27 mouse cellular contexts compared by ENCODE assay signal in genomic region chr11:16735083-16735644, GRCm38 (mm10). TPM values are rescaled to one million over a fixed set of nuclear protein-coding genes. Genes with fewer than 3 reads are reported as not detected.
A peak's percentile ranks its signal among the peaks of the same experiment; 100 is the strongest.
DNase-seq lines count a peak whose midpoint lies in the region; ATAC-seq and TF ChIP-seq lines count a peak whose summit lies in the region.
"Had no signal": no experiment of that assay in that cellular context is flagged by ENCODE, and none has a peak within 500 bp of the region (broad histone marks: within the 10 kb centered on the region; RNA-seq: fewer than 3 reads in every experiment).

No protein-coding gene starts in this region.

- no peak overlapping the region for H3ac ChIP-seq in C2C12 (ENCODE audit: control insufficient read depth, insufficient read length, low read depth)

- intact Hi-C loops in heart, postnatal 25 days (cut with DNase I): no loop called here

- H3K36me3 ChIP-seq in C2C12 (ENCODE audit: control insufficient read depth, insufficient read depth): no peaks in the 10 kb centered on the region
- no peaks in the 10 kb centered on the region for H3K36me3 ChIP-seq in stomach, postnatal 0 days (ENCODE audit: control insufficient read depth, insufficient read depth, low read length)
- H3K36me3 ChIP-seq: embryonic facial prominence, embryonic 12.5 days; embryonic facial prominence, embryonic 15.5 days; forebrain, embryonic 12.5 days; forebrain, embryonic 15.5 days; heart, embryonic 10.5 days; heart, embryonic 13.5 days; hindbrain, embryonic 12.5 days; hindbrain, embryonic 15.5 days had no signal

- no peak overlapping the region for H3K9ac ChIP-seq in stomach, postnatal 0 days (ENCODE audit: low read length)
- H3K9ac ChIP-seq: embryonic facial prominence, embryonic 12.5 days; embryonic facial prominence, embryonic 15.5 days; forebrain, embryonic 12.5 days; forebrain, embryonic 15.5 days; heart, embryonic 13.5 days; hindbrain, embryonic 12.5 days; hindbrain, embryonic 15.5 days had no signal

- H3K9me3 ChIP-seq in stomach, postnatal 0 days (ENCODE audit: control insufficient read depth, low read length): no peaks in the 10 kb centered on the region
- H3K9me3 ChIP-seq: embryonic facial prominence, embryonic 12.5 days; embryonic facial prominence, embryonic 15.5 days; forebrain, embryonic 12.5 days; forebrain, embryonic 15.5 days; heart, embryonic 10.5 days; heart, embryonic 13.5 days; hindbrain, embryonic 12.5 days; hindbrain, embryonic 15.5 days had no signal

- H3K79me2 ChIP-seq in C2C12 (ENCODE audit: control insufficient read depth, insufficient read depth): no peaks in the 10 kb centered on the region

- no peak for TF ChIP-seq CTCF in C2C12 (IDR thresholded peaks at IDR 0.05; ENCODE audit: control insufficient read depth, insufficient read depth, insufficient read length)
- TF ChIP-seq CTCF in stomach, postnatal 0 days (IDR thresholded peaks at IDR 0.05; ENCODE audit: low read depth): no peak

- peak; percentile 68 for ATAC-seq in stomach, postnatal 0 days (ENCODE audit: low FRiP score, low TSS enrichment)
- ATAC-seq: forebrain, embryonic 15.5 days had no signal

- no peak overlapping the region for H3K27ac ChIP-seq in stomach, postnatal 0 days (replicated peaks)
- H3K27ac ChIP-seq: embryonic facial prominence, embryonic 12.5 days; embryonic facial prominence, embryonic 15.5 days; forebrain, embryonic 12.5 days; forebrain, embryonic 15.5 days; heart, adult 2 months; heart, embryonic 10.5 days; heart, embryonic 13.5 days; hindbrain, embryonic 12.5 days; hindbrain, embryonic 15.5 days had no signal

- H3K4me2 ChIP-seq in stomach, postnatal 0 days (replicated peaks; ENCODE audit: low read depth): no peak overlapping the region
- H3K4me2 ChIP-seq: embryonic facial prominence, embryonic 12.5 days; embryonic facial prominence, embryonic 15.5 days; forebrain, embryonic 12.5 days; forebrain, embryonic 15.5 days; heart, embryonic 13.5 days; hindbrain, embryonic 12.5 days; hindbrain, embryonic 15.5 days had no signal

- H3K79me3 ChIP-seq in C2C12 (ENCODE audit: low read depth): no peaks in the 10 kb centered on the region

- no peaks in the 10 kb centered on the region for H3K4me1 ChIP-seq in stomach, postnatal 0 days (replicated peaks; ENCODE audit: control insufficient read depth, insufficient read depth)
- H3K4me1 ChIP-seq: embryonic facial prominence, embryonic 12.5 days; embryonic facial prominence, embryonic 15.5 days; forebrain, embryonic 12.5 days; forebrain, embryonic 15.5 days; heart, embryonic 10.5 days; heart, embryonic 13.5 days; hindbrain, embryonic 12.5 days; hindbrain, embryonic 15.5 days had no signal

- WGBS in stomach, postnatal 0 days: 38% methylated on average over 1 of the region's 1 CpGs

- peak; percentile 21 for DNase-seq in 3134 (ENCODE audit: extremely low read depth, insufficient read length, low spot score)
- DNase-seq in NIH3T3 (ENCODE audit: low read depth): peak; percentile 37
- no peak for DNase-seq in stomach, postnatal 0 days (ENCODE audit: low spot score)
- no peak for DNase-seq in heart, postnatal 25 days (ENCODE audit: low spot score)
- no peak for DNase-seq in adrenal gland, adult 18-20 months (ENCODE audit: low spot score in 2 of 2)
- no peak for DNase-seq in MN1 (ENCODE audit: low spot score)
- DNase-seq: adrenal gland, postnatal 10 days; adrenal gland, postnatal 36 days; cerebellum, adult 2 months; cerebellum, adult 9-11 months; cerebellum, postnatal 25 days; gastrocnemius, postnatal 25 days; heart, adult 2 months; heart, postnatal 14 days; kidney, adult 2 months had no signal

- no peaks in the 10 kb centered on the region for H3K27me3 ChIP-seq in C2C12 (ENCODE audit: control insufficient read depth, insufficient read depth, insufficient read length)
- no peaks in the 10 kb centered on the region for H3K27me3 ChIP-seq in stomach, postnatal 0 days (ENCODE audit: control insufficient read depth, insufficient read depth, low read length)
- H3K27me3 ChIP-seq: embryonic facial prominence, embryonic 12.5 days; embryonic facial prominence, embryonic 15.5 days; forebrain, embryonic 12.5 days; forebrain, embryonic 15.5 days; heart, embryonic 13.5 days; hindbrain, embryonic 12.5 days; hindbrain, embryonic 15.5 days had no signal

- no peak overlapping the region for H3K4me3 ChIP-seq in C2C12 (ENCODE audit: insufficient read depth, poor library complexity, severe bottlenecking)
- H3K4me3 ChIP-seq in stomach, postnatal 0 days (ENCODE audit: low read depth, low read length): no peak overlapping the region
- H3K4me3 ChIP-seq: embryonic facial prominence, embryonic 12.5 days; embryonic facial prominence, embryonic 15.5 days; forebrain, embryonic 12.5 days; forebrain, embryonic 15.5 days; heart, adult 2 months; heart, embryonic 10.5 days; heart, embryonic 13.5 days; hindbrain, embryonic 12.5 days; hindbrain, embryonic 15.5 days had no signal

- TF ChIP-seq EP300 in stomach, postnatal 0 days (optimal IDR thresholded peaks at IDR 0.05): no peak

TF ChIP-seq in C2C12, 6 proteins besides CTCF, POLR2A, EP300 and RAD21:
- TF ChIP-seq MYOG (IDR thresholded peaks at IDR 0.05; ENCODE audit: control insufficient read depth, extremely low read depth, insufficient read length) (no peak), MAX (IDR thresholded peaks at IDR 0.05) (peak; percentile 31), FOSL1 (IDR thresholded peaks at IDR 0.05; ENCODE audit: insufficient read depth, low read length, poor library complexity, severe bottlenecking) (peak; percentile 52)

RNA-seq across cellular contexts. Expression of gene Egfr, which starts 16.8 kb away (rescaled TPM):
- 3.8 TPM for polyA plus RNA-seq in C2C12 (2012; fragmentation: generic; extraction: Trizol)
- polyA plus RNA-seq in stomach, postnatal 0 days (2015; fragmentation: Nextera tagmentation; extraction: Ambion mirVana): 11.9 and 13.5 TPM in 2 replicates
- 1 to 10 TPM; 7.6 to 7.7 TPM for total RNA-seq in heart, postnatal 25 days (2021)
- 10 to 100 TPM; 10.4 to 11.8 TPM for total RNA-seq in adrenal gland, adult 18-20 months (2021)
- total RNA-seq: common myeloid progenitor, adult 5-6 weeks; granulocyte monocyte progenitor cell, adult 5-6 weeks; hematopoietic stem cell, adult 5-6 weeks had no signal

Comparison
In these comparisons a context has a peak if more than half of its experiments do, and no peak if none do; other contexts are left out.
1. DNase-seq: peak in 3134 (single experiment) and NIH3T3 (single experiment); none in stomach, postnatal 0 days (single experiment), heart, postnatal 25 days (single experiment), adrenal gland, adult 18-20 months (0 of 2) and MN1 (single experiment).